Mouse (Mus musculus): ENCODE results near the gene Gm973. TPM values are rescaled to one million over a fixed set of nuclear protein-coding genes. Genes with fewer than 3 reads are reported as not detected.
"Not testable (repeated sequence)": the region's sequence is repeated elsewhere in the genome, so short reads cannot be mapped to it uniquely, and the experiment has no call there.

The Gm973 gene
- total and polyA plus RNA-seq, 3 experiments: 0.23 TPM; not detected in 2

DNA sequence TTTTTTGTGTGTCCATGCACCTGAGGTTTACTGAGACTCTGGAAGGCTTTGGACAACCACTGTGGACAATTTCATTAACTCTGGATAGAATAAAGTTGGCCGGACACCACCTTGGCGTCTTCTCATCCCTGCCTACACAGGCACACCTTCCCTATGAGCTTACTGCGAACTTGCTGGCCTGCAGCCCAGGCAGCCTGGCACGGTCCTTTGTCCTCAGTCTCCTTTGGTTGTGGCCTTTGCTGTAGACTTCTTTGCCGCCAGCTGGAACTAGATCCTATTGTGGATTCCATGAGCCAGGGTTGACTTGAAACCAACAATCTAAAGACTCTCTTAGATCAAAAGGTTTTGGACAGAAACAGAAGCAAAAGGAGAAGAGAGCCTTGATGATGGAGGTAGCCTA lies 109.3 kb downstream of the Gm973 start:
- no peaks in the 10 kb centered on the region for H3K79me2 ChIP-seq (ENCODE audit: control insufficient read depth, insufficient read depth, low read length, poor library complexity)
- TF ChIP-seq TCF12 (IDR thresholded peaks at IDR 0.05; ENCODE audit: low read depth, low read length): no peak
- no peak for TF ChIP-seq ZKSCAN1 (IDR thresholded peaks at IDR 0.05; ENCODE audit: low read depth, low read length)
- no peak for TF ChIP-seq HCFC1 (IDR thresholded peaks at IDR 0.05; ENCODE audit: low read depth, low read length)
- no peak for TF ChIP-seq MAFK (IDR thresholded peaks at IDR 0.05; ENCODE audit: borderline replicate concordance, low read depth, low read length)
- no peak for TF ChIP-seq POLR2AphosphoS5 (IDR thresholded peaks at IDR 0.05; ENCODE audit: borderline replicate concordance, low read depth, low read length)
- peaks cover 0 to 4% of the 10 kb centered on the region in 2 experiments; a peak in 2 of 4 replicates for H3K27me3 ChIP-seq (ENCODE audit: control insufficient read depth in 1 of 2, insufficient read depth in 2 of 2, low read length in 2 of 2)
- no peak overlapping the region for H3K27ac ChIP-seq (ENCODE audit: control insufficient read depth, low read depth, low read length)
- no peaks in the 10 kb centered on the region; a peak in 1 of 4 replicates for H3K4me1 ChIP-seq (ENCODE audit: control insufficient read depth in 1 of 2, insufficient read depth in 2 of 2, low read length in 2 of 2)
- H3K4me3 ChIP-seq (ENCODE audit: control insufficient read depth in 1 of 2, insufficient read depth in 1 of 2, low read depth in 2 of 2, low read length in 2 of 2): no peak overlapping the region
- H3K36me3 ChIP-seq (ENCODE audit: control insufficient read depth in 1 of 2, insufficient read depth in 2 of 2, low read length in 2 of 2): no peaks in the 10 kb centered on the region
- no peak for DNase-seq (ENCODE audit: low read depth, low spot score)
- H3K9me3 ChIP-seq (replicated peaks; ENCODE audit: insufficient read depth, low read length): no peaks in the 10 kb centered on the region
- no peak overlapping the region for H3K9ac ChIP-seq (ENCODE audit: control insufficient read depth, low read depth, low read length, poor library complexity, severe bottlenecking)

DNA sequence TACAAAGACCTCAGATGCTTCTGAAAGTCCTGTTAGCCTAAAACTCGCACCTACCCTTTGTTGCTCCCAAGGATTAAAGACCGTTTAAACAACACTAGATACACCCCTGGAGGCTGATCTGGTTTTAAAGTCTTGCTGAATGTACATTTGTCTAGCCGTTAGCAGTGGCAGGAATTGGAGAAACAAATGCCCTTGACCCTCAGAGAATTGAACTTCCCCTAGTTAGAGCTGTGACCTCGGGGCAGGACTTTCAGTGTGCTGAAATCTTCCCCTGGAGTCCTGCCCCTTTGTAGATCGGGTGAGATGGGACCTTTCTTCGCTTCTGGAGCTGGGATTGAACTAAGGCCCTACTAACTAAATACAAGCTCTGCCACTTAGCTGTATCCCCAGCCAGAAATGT lies 113.1 kb downstream of the Gm973 start:
- DNase-seq (ENCODE audit: low read depth, low spot score): no peak
- Histone ChIP-seq H3K36me3 (ENCODE audit: control insufficient read depth in 1 of 2, insufficient read depth in 2 of 2, low read length in 2 of 2) (no peaks in the 10 kb centered on the region), H3K27me3 (ENCODE audit: control insufficient read depth in 1 of 2, insufficient read depth in 2 of 2, low read length in 2 of 2) (no peaks in the 10 kb centered on the region; a peak in 1 of 4 replicates), H3K4me3 (ENCODE audit: control insufficient read depth in 1 of 2, insufficient read depth in 1 of 2, low read depth in 2 of 2, low read length in 2 of 2) (no peak overlapping the region), H3K4me1 (ENCODE audit: control insufficient read depth in 1 of 2, insufficient read depth in 2 of 2, low read length in 2 of 2) (peaks cover 0 to 4% of the 10 kb centered on the region in 2 experiments; a peak in 2 of 4 replicates), H3K9me3 (replicated peaks; ENCODE audit: insufficient read depth, low read length) (no peaks in the 10 kb centered on the region), H3K9ac (ENCODE audit: control insufficient read depth, low read depth, low read length, poor library complexity, severe bottlenecking) (no peak overlapping the region), H3K27ac (ENCODE audit: control insufficient read depth, low read depth, low read length) (no peak overlapping the region), H3K79me2 (ENCODE audit: control insufficient read depth, insufficient read depth, low read length, poor library complexity) (no peaks in the 10 kb centered on the region)
- TF ChIP-seq USF2 (IDR thresholded peaks at IDR 0.05; ENCODE audit: borderline replicate concordance in 1 of 2, insufficient read depth in 1 of 2, low read depth in 1 of 2, low read length in 2 of 2): no peak

DNA sequence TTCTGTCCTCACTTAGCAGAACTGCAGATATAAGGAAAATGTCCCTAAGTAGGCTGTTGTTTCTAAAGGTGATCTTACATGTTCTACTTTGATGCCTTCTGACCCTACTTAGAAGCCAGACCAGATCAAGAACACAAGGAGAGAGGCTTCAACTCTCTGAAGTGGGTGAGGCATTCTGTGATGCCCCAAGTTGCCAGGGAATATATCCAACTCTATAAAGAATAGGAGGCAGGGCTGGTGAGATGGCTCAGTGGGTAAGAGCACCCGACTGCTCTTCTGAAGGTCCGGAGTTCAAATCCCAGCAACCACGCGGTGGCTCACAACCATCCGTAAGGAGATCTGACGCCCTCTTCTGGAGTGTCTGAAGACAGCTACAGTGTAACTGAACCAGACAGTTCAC lies 114.3 kb downstream of the Gm973 start:
- H3K27ac ChIP-seq (ENCODE audit: control insufficient read depth, low read depth, low read length); H3K4me1 ChIP-seq (ENCODE audit: control insufficient read depth in 1 of 2, insufficient read depth in 2 of 2, low read length in 2 of 2); H3K79me2 ChIP-seq (ENCODE audit: control insufficient read depth, insufficient read depth, low read length, poor library complexity); DNase-seq (ENCODE audit: low read depth, low spot score); H3K27me3 ChIP-seq (ENCODE audit: control insufficient read depth in 1 of 2, insufficient read depth in 2 of 2, low read length in 2 of 2); H3K9ac ChIP-seq (ENCODE audit: control insufficient read depth, low read depth, low read length, poor library complexity, severe bottlenecking); H3K36me3 ChIP-seq (ENCODE audit: control insufficient read depth in 1 of 2, insufficient read depth in 2 of 2, low read length in 2 of 2); H3K4me3 ChIP-seq (ENCODE audit: control insufficient read depth in 1 of 2, insufficient read depth in 1 of 2, low read depth in 2 of 2, low read length in 2 of 2); H3K9me3 ChIP-seq (replicated peaks; ENCODE audit: insufficient read depth, low read length): not testable (repeated sequence)

GRCm38 (mm10) chr1:59631986-59632659 lies 116.1 kb downstream of the Gm973 start:
- no peak overlapping the region for H3K4me3 ChIP-seq (ENCODE audit: control insufficient read depth in 1 of 2, insufficient read depth in 1 of 2, low read depth in 2 of 2, low read length in 2 of 2)
- peaks cover 0 to 8% of the 10 kb centered on the region in 2 experiments; a peak in 2 of 4 replicates for H3K36me3 ChIP-seq (ENCODE audit: control insufficient read depth in 1 of 2, insufficient read depth in 2 of 2, low read length in 2 of 2)
- no peak overlapping the region for H3K27ac ChIP-seq (ENCODE audit: control insufficient read depth, low read depth, low read length)
- TF ChIP-seq EP300 (IDR thresholded peaks at IDR 0.05; ENCODE audit: low read depth in 1 of 2, low read length in 2 of 2) (0 out of 4 replicates have a peak, but pooled peaks of 1 of the 2 experiments have one; percentile 16), ZNF384 (IDR thresholded peaks at IDR 0.05; ENCODE audit: low read depth, low read length) (peak; percentile 37; the same call in 1 of the 2 replicates), ELF1 (IDR thresholded peaks at IDR 0.05; ENCODE audit: low read depth, low read length) (no peak), TCF12 (IDR thresholded peaks at IDR 0.05; ENCODE audit: low read depth, low read length) (peak; percentile 32; the same call in 1 of the 2 replicates), GATA1 (IDR thresholded peaks at IDR 0.05; ENCODE audit: low read depth, low read length) (peak; percentile 42; the same call in 1 of the 2 replicates), RCOR1 (IDR thresholded peaks at IDR 0.05; ENCODE audit: low read depth, low read length) (0 out of 2 replicates have a peak, but pooled peaks have one; percentile 23), MAZ (IDR thresholded peaks at IDR 0.05; ENCODE audit: low read depth, low read length) (no peak)
- peaks cover 4% of the 10 kb centered on the region in 2 experiments; a peak in 2 of 4 replicates for H3K4me1 ChIP-seq (ENCODE audit: control insufficient read depth in 1 of 2, insufficient read depth in 2 of 2, low read length in 2 of 2)
- no peaks in the 10 kb centered on the region for H3K9me3 ChIP-seq (replicated peaks; ENCODE audit: insufficient read depth, low read length)
- no peak overlapping the region for H3K9ac ChIP-seq (ENCODE audit: control insufficient read depth, low read depth, low read length, poor library complexity, severe bottlenecking)
- H3K79me2 ChIP-seq (ENCODE audit: control insufficient read depth, insufficient read depth, low read length, poor library complexity): no peaks in the 10 kb centered on the region
- DNase-seq (ENCODE audit: low read depth, low spot score): no peak
- no peaks in the 10 kb centered on the region; a peak in 1 of 4 replicates for H3K27me3 ChIP-seq (ENCODE audit: control insufficient read depth in 1 of 2, insufficient read depth in 2 of 2, low read length in 2 of 2)

Measured in MEL (cell line).